Mouse (Mus musculus) spleen, adult 2 months (tissue): Measurements from ENCODE around the gene Rnf214.

Experiments
- CTCF ChIP-seq: fragments of 200-500 bp; IDR thresholded peaks from 2 replicates; pipeline ENCODE4 v1.5.1; 2011; ENCODE audit warnings: mild to moderate bottlenecking, inconsistent platforms; ENCODE audit not compliant: insufficient read depth, insufficient read length, insufficient replicate concordance; ENCODE audit errors: extremely low read depth
- POLR2A ChIP-seq: fragments of 200-500 bp; IDR thresholded peaks from 2 replicates; pipeline ENCODE4 v1.6.1; 2011; ENCODE audit warnings: low read depth, low read length, inconsistent platforms

GRCm38 (mm10) chr9:45952057-45952456 is 45.3 kb upstream of the Rnf214 start:
- TF ChIP-seq CTCF: no peak
- TF ChIP-seq POLR2A: no peak
